Mouse (Mus musculus): ENCODE measurements around the gene Ing5.

Gene Ing5

DNA sequence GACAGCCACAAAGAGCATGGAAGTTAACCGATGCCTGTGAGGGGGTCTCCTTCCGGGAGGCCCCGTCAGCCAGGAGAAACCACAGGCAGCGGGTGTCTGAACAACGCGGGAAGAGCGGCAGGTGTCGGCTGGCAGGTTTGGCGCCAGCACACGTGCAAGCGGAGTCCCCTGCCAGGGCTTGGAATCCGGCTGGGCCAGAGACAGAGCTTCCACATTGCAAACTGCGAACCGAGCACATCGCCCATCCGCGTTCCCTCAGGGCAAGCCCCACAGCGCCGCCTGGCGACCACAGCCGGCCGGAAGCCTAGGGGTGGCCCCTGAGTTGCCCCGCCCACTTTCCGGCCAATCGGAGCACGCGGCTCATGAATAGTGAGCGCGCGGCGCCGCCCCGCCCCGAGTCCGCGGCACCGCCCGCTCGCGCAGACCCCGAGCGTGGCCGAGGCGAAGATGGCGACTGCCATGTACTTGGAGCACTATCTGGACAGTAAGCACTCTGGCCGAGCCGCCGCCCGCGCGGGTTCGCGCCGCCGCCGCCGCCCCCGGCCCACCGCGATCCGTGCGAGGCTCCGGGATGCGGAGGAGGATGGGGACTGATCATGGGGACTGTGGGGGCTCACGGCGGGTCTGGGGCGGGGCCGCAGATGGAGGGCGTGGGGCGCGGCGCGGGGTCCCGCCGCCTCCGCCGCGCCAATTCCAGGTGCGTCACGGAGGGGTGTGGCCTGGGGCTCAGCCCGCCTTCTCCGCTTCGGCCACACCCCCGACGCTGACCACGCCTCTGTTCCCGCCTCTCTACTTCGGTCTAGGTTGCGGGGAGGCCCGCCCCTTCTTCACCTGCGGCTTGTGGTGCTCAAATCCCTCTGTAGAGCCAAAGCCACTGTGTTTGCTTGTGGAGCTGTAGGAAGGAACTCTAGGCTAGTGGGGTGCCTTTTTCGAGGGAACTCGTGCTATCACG is at the start of gene Ing5:
Gene Ing5, plus strand, starts transcription at position 410 of the 952 bp plus-strand sequence.
- DNase-seq (ENCODE audit: low spot score): peak; percentile 96

GRCm38 (mm10) chr1:93754573-93755290 is 49.0 kb upstream of the Ing5 start, which contains the start of gene Thap4:
Thap4 (minus strand) TSS chr1:93754864.
- DNase-seq (ENCODE audit: low spot score): peak; percentile 63

- no peak for DNase-seq (ENCODE audit: low spot score)
Measured at GRCm38 (mm10) chr1:93755291-93755610, 48.5 kb upstream of the Ing5 start.

DNA sequence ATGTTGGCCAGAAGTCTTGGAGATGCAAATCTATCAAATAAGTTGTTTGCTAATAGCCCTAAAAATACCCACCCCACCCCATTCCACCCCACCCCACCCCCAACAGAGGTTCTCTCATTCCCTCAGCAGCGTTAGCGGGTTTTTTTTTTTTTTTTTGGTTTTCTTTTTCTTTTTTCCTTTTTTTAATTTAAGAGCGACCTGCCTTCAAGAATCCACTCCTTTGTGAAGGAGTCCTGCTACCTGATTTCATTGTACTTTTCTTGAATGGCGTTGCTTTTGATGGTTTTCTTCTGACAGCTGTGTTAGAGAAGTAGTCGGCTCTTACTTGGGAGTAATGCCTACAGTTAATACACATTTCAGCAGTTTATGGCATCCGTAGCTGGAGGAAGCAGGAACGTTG is 48.1 kb upstream of the Ing5 start:
- DNase-seq (ENCODE audit: low spot score): no peak

DNA sequence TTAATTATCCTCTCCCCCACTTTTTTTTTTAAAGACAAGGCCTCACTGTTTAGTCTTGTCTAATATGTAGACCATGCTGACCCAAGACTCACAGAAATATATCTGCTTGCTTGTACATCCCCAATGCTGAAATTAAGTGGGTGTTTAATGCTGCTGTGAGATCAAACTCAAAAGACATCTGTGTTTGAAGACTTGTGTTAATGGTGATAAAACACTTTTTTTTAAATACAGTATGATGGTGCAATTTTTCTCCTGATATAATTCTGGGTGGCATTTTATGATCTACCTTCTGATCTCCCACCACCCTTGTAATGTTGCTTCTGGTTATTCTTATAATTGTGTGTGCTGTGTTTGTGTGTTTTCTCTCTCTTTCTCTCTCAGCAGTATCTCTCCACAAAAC is 47.6 kb upstream of the Ing5 start:
- peak; percentile 70 for DNase-seq (ENCODE audit: low spot score)

GRCm38 (mm10) chr1:93760076-93760475 is 43.7 kb upstream of the Ing5 start:
- DNase-seq (ENCODE audit: low spot score): no peak

DNA sequence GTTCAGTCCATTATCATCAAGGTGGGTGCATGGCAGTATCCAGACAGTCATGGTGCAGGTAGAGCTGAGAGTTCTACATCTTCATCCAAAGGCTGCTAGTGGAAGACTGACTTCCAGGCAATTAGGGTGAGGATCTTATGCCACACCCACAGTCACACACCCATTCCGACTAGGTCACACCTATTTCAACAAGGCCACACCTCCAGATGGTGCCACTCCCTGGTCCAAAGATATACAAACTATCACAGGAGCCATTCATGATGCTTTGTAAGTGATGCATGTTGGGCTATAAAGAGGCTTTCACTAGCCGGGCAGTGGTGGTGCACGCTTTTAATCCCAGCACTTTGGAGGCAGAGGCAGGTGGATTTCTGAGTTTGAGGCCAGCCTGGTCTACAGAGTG is 40.2 kb upstream of the Ing5 start:
- DNase-seq (ENCODE audit: low spot score): peak; percentile 52

DNA sequence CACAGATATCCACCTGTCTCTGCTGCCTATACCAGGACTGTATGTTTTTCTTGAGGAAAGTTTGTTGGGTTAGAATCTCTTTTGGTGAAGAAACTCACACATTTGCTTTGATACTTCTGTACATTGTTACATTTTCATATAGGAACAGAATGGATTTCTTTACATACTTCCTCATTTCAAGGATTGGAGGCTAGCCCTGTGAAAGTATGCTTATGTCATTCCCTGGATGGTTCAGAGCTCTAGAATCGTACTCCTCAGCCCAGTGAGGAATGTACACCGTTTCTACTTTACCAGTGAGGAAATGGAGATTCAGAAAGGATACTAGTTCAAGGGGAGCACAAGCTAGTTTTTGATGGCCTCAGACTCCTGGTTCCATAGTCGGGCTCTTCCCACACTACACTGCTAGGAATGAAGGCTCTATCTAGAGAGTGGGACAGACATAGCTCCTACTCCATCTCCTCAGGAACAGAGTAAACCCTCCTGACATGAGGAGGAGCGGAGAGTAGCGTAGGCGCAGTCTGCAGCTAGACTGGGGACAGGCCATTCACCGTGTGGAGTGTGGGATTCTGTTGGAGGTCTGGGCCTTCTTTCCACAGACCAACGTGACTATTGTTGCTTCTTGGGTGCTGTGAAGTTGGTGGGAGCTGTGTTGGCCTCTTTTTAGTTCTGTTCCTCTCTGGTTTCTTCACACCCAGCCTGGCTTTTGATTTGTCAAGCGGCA is 38.7 kb upstream of the Ing5 start:
- DNase-seq (ENCODE audit: low spot score): no peak

GRCm38 (mm10) chr1:93767600-93767999 is 36.2 kb upstream of the Ing5 start:
- no peak for DNase-seq (ENCODE audit: low spot score)

- DNase-seq (ENCODE audit: low spot score): no peak
Measured at GRCm38 (mm10) chr1:93769901-93770300, 33.9 kb upstream of the Ing5 start.

DNA sequence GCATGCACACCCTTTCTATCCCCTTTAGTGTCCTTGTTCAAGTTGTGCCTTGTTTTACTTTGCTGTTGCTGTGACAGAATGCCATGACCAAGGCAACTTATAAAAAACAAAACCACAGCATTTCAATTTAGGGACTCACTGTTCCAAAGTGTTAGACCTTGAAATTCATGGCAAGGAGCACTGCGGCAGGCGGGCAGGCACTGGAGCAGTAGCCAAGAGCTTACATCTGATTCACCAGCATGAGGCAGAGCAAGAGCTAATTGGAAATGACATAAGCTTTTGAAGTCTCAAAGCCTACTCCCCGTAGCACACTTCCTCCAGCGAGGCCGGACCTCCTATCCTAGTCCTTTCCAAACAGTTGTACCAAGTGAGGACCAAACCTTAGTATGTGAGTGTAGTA is 27.1 kb upstream of the Ing5 start:
- no peak for DNase-seq (ENCODE audit: low spot score)

DNA sequence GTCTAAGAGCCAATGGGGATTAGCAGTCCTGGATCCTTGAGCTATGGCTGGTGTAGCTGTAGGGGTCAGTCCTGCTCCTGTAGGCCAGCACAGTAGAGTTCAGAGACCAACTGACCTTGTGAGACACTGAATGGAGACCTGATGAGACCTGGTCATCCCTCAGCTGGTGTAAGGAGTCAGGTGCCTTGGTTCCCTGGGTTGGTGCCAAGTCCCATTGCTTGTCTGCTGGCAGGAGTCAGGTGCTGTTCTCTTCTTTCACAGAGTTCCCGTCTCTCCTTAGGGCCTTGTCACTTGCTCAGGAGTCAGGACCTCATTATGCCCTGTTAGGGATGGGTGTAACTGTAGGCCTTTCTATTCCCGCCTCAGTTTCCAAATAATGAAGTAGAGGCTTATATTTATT is 16.9 kb upstream of the Ing5 start:
- DNase-seq (ENCODE audit: low spot score): no peak

- no peak for DNase-seq (ENCODE audit: low spot score)
Measured at GRCm38 (mm10) chr1:93794526-93794925, 9.2 kb upstream of the Ing5 start.

DNA sequence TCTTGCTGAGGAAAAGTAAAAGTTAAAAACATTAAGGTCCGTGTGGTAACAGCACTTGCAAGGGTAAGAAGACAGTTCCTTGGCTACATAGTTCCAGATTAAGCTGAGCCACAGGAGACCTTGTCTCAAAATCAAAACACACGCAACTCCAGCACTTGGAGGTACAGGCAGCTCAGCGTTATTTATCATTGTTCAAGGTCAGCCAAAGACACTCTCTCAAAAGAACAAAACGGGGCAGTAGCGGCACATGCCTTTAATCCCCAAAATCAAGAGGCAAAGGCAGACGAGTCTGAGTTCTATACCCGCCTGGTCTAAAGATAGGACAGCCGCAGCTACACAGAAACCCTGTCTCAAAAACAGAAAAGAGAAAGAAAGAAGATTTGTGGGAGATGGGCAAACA is 7.9 kb upstream of the Ing5 start:
- DNase-seq (ENCODE audit: low spot score): no peak

DNA sequence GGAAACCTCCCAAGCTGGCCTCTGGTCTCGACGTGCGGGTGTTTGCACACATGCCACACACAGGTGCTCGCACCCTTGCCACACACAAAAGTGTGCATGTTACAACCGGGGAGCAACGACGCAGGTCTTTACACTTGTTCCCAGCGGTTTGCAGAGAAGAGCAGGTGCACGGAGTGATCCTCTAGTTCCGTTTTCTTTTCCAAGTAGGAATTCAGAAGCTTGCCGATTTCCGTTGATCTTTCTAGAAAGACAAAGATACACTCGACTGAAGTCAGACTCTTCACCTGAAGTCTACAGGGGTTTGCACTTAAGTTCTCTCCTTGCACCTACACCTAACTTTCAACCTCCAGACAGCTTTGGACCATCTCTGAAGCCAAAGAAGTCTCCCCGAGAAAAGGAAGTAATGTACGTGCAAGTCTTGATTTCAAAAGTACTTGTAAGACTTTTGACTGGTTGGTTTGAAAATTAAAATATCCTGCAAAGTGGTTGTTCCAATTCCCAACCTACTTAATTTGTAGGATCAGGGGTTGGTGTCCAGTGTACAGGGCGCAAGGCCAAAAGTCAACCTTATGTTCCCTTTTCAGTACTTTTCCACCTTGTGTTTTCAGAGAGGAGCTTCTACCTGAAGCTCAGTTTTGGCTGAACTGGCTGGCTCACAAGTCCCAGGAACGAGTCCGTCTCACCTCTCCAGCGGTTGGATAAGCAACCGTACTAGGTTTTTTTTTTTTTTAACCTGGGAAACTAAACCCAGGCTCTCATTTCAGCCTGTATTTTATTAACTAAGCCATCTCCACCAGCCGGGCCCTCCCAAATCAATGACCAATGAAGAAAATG is 2.9 kb upstream of the Ing5 start:
- peak; percentile 19 for DNase-seq (ENCODE audit: low spot score)

GRCm38 (mm10) chr1:93801741-93802238 is 2.0 kb upstream of the Ing5 start, which contains the start of gene Dtymk:
Dtymk (minus strand) TSS chr1:93801934.
- DNase-seq (ENCODE audit: low spot score): peak; percentile 94

DNA sequence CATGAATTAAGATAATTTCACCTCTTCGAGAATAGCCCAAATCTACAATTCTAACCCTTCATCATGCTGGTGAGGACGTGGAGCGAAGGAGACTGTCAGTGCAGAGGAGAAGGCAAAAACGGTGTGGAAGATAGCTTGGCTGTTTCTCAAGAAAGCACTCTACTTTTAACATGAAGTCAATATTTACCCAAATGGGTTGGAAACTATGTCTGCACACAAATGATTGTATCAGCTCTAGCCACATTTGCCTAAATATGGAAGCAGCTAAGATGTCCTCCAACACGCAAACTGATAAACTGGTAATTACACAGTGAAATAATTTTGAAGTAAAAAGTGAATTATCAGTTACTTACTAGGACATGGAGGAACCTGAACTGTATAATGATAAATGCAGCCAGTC is 994 bp upstream of the Ing5 start:
- peak; percentile 60 for DNase-seq (ENCODE audit: low spot score)

- no peak for DNase-seq (ENCODE audit: low spot score)
Measured at GRCm38 (mm10) chr1:93804818-93805217, 1.1 kb downstream of the Ing5 start.

DNA sequence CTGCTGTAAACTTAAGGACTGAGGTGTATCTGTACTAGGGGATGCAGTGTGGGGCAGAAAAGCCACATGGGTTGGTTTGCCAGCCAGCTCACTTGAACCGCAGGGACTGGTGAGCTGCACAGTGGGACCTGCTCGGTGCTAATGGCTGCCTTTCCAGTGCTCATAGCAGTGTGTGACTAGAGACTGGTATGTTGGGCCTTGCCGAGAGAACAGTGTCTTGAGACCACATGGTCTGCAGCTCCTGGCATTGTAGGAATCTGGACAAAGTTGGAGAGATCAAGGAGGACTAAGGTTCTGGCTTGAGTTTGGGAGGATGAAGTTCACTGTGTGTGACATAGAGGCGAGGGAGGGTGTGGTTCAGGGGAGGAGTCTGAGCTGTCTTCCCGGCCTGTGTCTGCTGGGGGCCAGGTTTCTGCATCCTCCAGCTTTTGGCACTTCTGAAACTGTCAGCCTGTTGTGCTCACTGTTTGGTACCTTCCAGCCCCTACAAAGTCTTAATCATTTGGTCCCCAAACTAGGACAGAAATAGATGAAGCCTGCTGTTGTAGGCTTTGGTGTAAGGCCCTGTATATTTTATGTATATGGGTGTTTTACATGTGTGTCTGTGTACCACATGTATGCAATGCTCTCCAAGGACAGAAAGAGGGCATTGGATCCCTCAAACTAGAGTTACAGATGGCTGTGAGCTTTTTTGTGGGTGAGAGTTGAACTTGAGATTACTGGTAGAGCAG is 1.6 kb downstream of the Ing5 start:
- peak; percentile 58 for DNase-seq (ENCODE audit: low spot score)

- DNase-seq (ENCODE audit: low spot score): no peak
Measured at GRCm38 (mm10) chr1:93808871-93809270, 5.1 kb downstream of the Ing5 start.

- no peak for DNase-seq (ENCODE audit: low spot score)
Measured at GRCm38 (mm10) chr1:93810011-93810410, 6.2 kb downstream of the Ing5 start.

Data from c-Kit-positive CD71-positive TER-119-positive erythroid progenitor cells, embryonic 14.5 days (primary cell).